Mouse (Mus musculus) CD4-positive, CD25-positive, alpha-beta regulatory T cell, adult 4 months (primary cell): ENCODE data around the gene Gm20388. TPM values are rescaled to one million over a fixed set of nuclear protein-coding genes. Genes with fewer than 3 reads are reported as not detected.

Experiments used
- ATAC-seq: one replicate; pipeline ENCODE4 v1.8.0; 2017
- polyA plus RNA-seq, 2 experiments: library from polyadenylated mRNA; unstranded; fragments of 100-300 nt; shearing (Covaris generic); gene quantifications; one replicate each; pipeline ENCODE4 v1.2.1; 2017

The Gm20388 gene
- polyA plus RNA-seq, 2 experiments from 2014 or later, result 10.7 to 12.8 TPM

DNA sequence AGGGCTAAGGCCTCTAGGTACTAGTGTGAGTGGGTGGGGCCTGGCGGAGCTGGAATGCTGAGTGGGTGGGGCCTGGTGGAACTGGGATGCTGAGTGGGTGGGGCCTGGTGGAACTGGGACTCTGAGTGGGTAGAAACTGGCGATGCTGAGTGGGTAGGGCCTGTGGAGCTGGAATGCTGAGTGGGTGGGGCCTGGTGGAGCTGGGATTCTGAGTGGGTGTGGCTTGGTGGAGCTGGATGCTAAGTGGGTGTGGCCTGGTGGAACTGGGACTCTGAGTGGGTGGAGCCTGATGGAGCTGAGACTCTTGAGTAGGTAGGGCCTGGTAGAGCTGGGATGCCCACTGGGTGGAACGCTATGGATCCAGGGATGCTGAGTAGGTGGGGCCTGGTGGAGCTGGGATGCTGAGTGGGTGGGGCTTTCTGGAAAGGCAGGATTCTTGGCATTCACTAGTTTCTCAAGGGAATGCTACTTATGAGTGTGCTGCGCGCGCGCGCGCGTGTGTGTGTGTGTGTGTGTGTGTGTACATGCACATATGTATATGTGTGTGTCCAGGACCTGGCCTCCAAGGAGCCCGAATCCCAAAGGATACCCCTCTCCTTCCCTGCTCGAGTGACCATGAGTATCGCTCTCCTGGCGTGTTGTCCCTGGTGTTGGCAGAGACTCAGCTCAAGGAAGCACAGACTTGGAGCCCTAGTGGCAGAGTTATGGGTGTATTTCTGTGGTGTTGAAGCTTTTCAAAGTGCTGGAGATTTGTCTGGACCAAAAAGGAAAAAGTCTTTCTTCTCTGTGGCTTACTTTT is 608.3 kb downstream of the Gm20388 start:
- no peak for ATAC-seq

DNA sequence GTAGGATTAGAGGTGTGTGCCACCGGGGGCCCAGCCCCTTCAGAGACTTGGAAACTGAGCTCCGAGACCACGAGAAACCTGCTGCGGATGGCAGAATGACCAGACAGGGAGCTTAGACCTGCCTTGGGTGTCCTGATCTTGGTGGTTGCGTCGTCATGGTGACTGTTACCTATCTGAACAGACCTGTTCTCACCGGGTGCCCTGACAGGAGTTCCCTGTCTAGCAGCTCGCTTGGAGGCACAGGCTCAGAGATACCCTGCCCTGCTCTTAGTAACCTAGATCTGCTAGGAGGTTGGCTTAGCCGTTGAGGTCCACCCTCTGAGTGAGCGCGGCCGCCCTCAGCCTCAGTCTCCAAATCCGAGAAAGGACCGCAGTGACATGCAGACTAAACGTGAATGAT is 609.6 kb downstream of the Gm20388 start:
- ATAC-seq, result no peak

DNA sequence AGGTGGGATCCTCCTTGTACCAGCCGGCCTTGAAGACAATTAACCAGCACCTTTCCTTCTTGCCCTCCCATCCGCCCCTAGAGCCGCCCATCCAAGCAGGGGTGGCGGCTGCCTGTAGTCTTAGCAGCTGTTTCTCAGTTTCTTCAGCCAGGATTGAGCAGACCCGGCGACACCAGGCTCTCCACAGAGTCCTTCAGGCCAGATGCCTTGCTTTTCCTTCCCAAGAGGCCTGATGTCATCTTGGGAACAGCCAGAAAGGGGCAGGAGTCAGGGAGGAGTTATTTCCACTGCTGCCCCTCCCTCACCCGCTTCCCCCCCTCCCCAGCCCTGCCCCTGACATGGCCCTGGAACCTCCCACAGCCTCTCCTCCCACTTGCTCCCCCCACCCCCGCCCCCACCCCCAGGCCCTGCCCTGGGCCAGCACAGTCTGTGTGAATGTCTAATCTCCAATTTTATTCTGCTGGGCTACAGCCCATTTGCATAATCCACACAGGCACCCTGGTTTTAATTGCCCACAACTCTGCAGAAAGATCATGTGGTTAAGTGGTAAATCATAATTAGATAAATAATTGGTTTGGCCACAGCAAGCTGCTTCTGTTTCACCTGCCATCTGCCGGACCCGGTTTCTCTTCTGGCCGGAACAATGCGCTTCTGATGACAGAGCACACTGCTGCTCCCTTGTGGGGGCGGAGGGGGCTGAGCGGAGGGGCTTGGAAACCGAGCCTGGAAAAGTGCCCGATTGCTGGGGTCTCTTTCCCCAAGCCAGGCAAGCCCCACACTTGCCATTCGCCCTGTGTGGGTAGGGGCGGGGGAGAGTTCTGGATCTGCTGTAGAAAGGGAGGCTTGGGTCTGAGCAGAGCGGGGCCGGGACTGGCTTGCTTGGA is 610.3 kb downstream of the Gm20388 start:
- ATAC-seq, result no peak

DNA sequence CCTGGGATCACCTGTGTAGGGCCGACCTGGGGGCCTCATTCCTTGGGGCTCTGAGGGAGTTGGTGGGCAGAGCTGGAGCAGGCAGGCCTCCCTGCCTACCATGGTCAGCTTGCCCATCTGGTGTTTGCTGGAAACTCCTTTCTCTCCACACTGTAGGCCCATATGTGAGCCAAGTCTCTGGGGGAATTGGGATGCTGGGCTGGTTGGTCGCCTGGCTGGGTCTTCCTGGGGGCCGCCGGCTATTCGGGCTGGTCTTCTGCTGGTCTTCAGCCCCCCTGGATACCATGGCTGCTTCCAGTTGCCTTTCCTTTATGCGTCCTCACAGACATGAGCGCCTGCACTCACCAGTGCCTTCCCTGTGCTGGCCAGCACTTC is 610.9 kb downstream of the Gm20388 start:
- no peak for ATAC-seq

DNA sequence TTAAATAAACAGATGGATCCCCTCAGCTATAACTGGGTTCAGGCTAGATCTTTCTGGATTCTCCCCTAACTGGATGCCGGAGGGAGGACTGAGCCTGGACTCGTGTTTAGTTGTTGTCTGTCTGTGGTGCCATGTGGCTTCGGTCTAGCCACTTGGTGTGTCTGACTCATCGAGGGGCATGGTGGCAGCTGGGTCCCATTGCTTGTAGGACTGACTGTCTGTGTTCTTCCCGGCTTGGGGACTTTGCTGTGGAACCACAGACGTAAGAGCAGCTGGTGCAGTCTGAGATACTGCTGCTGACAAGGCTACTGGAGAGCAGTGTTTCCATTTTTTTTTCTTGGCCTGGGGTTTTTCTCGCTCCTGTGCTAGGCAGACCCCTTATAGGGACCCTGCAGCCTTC is 613.0 kb downstream of the Gm20388 start:
- ATAC-seq, result no peak

DNA sequence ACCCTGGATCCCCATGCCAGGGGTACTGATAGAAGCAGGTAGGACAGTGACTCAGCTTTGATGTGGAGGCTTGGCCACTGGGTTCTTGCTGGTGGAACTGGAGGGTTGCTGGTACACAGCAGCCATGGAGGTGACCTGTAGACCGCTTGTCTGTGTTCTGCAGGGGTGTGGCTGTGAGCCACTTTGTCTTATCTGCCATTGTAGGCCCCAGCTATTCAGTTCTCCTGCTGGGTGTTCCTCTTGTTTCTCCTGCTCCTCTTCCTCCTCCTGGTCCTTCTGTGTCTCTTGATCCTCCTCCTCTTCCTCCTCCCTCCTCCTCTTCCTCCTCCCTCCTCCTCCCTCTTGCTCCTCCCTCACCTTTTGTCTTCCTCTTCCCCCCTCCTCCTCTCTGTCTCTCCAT is 614.5 kb downstream of the Gm20388 start:
- ATAC-seq, result no peak

DNA sequence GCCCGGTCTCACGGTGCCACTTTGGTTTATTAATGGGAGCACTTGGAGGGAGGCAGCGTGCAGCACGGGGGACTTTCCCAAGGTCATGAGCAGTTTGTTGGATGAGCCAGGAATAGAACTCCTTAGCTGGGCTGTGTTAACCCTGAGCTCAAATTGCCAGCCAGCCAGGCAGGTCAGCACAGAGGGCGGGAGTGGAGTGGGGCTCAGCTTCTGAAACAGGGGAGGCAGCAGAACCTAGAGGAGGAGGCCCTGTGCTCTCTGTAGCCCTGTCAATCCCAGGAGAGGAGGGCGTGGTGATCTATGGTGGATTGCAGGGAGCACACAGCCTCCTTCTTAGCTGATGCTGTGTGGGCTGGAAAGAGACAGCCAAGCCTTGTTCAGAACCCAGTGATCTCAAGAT is 615.2 kb downstream of the Gm20388 start:
- ATAC-seq, result no peak

DNA sequence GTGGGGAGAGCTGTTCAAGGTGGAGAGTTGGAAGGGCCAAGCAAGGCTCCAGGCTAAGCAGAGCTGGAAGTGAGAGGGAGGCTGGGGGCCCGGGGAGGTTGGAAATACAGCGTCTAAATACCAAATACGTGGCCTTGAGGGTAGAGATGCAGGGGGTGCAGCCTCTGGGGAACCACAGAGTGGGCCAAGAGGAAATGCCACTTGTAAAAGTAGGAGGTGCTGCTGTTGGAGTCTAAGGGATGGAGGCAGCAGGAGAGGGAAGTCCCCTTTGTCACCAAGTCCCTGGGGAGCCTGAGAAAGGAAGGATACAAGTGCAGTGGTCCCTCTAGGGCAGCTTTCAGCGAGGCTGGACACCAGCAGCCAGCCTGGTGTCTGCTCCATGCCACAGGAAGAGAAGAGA is 615.9 kb downstream of the Gm20388 start:
- ATAC-seq, result no peak

DNA sequence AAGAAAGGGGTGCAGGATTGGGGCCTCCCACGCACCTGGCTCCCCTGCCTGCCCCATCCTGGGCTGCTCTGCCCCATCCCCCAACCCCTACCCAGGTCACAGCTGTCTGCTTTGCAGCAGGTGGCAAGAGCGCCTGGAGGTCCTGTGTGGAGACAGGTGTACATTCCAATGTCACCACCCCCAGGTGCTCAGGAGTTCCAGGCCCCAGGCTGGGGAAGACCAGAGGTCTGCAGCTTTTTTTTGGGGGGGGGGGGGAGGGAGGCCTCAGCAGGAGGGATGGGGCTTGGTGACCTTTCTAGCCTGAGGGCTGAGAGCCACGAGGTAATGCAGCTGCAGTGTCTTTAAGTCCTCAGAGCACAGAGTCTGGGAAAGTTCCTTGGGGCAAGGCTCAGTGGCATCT is 617.7 kb downstream of the Gm20388 start:
- ATAC-seq, result no peak

DNA sequence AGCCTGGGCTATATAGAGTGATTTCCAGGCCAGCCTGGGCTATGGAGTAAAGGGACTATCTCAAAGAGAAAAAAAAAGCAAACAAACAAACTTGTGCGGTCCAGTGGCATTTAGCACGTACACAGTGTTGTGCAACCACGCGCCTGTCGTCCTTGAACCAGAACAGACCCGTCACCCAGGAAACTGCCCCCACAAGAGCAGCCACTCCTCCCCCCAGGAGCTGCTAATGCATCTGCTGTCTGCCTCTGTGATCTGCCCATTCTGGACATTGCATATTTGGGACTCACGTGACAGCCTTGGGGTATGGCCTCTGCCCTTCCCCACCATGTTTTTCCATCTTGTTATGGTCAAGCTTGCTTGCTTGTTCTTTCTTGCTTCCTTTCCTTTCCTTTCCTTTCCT is 618.6 kb downstream of the Gm20388 start:
- ATAC-seq, result no peak

DNA sequence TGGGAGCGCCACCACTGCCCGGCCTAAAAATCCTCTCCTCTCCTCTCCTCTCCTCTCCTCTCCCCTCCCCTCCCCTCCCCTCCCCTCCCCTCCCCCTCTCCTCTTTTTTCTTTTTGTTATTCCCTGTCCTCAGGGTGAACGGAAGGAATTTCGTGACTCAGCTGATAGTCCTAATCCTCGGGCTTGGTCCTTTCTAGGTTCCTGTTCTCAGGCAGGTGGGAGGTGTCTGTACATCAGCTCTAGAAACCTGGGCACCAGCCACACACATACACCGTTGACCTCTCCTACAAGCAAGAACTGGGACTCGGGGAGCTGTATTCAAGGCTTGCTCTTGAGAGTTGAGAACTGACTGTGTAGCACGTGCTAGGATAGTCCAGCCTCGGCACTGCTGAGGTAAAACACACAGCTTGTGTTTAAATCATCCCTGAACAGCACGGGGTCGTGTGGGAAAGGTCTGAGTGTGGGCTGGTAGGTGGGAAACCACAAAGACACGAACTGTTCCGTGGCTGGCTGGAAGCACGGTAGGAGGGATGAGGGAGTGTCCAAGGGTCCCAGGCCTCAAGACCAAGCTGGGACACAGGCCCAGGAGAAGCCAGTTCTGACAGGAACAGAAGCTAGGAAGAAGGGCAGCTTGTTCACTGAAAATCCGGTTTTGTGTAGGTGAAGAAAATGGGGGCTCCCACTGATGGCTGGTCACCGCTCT is 620.5 kb downstream of the Gm20388 start:
- ATAC-seq, result no peak

DNA sequence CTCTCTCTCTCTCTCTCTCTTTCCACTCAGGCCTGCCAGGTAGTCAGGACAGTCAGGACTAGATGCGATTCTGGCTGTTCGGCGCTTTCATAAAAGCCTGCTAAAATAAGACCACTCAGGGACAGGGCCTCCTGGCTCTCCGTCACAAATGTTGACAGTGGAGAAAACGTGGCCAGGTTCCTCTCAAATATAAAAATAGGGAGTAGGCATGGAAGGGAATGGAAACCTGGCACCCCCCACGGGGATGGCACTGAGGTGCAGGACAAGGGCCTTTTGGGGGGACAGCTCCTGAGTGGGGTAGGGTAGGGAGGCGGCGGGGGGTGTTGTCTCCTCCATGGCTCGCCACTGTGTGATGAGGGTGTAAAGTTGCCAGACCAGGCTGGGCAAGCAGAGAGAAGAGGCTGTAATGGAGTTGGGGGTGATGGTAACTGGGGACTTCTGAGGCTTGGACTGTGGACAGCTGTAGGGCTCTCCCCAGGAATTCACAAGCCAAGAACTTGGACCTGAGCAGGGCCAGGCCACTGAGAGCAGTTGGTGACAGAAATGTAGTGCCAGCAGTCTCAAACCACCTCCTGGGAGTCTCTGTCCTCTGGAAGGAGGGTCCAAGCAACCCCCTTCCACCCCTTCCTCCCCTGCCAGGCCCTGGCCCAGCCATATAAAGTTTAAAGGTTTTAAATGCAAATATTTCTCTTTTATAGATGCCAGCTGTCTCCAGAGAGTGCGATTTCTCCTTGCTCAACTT is 621.3 kb downstream of the Gm20388 start:
- ATAC-seq, result no peak

DNA sequence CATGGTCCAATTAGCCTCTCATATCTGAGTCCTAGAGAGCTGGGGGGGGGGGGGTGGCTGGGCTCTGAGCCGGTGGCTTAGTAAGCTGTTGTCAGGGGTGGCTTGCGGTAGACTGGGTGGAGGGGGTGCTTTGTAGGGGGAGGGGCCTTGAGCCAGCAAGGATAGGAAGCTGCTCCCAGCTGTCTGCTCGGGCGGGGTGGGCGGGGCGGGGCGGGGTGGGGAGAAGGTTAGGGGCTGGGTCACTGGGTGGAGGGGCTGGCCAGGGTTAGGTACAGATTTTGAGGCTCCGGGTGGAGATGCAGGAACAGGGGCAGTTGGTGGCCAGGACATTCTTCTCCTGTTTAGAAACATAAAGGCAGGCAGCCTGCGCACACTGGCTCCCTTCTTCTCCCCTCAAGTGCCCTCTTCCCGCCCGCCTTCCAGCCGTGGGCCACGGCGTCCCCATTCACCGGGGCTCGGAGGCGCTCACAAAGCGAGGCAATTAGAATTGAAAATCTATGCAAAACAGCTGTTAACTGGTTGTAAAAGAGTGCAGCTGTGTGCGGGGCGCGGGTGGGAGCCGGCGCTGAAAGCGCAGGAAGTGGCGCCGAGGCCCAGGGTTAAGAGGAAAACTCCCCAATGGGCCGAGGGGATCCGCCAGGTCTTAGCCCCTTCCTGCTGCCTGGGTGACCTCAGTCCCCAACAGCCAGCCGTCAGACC is 622.0 kb downstream of the Gm20388 start:
- ATAC-seq, result no peak

DNA sequence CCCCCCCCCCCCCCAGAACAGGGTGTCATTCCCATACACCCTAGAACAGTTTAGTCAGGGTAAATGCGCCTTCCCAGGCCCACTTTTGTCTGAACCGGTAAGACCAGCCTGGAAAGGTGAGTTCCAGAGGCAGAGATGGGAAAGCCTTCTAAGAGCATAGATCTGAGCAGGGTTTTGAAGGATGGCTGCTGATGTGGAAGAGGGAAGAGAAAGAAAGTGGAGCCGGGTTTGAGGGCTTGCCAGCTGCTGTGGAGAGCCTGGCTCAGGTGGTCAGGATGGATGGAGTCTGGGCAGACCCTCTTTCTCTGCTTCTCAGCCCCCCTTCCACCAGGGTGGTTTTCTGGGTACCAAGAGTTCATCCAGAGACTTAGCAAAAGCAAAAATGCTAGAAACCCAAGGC is 622.7 kb downstream of the Gm20388 start:
- ATAC-seq, result no peak

DNA sequence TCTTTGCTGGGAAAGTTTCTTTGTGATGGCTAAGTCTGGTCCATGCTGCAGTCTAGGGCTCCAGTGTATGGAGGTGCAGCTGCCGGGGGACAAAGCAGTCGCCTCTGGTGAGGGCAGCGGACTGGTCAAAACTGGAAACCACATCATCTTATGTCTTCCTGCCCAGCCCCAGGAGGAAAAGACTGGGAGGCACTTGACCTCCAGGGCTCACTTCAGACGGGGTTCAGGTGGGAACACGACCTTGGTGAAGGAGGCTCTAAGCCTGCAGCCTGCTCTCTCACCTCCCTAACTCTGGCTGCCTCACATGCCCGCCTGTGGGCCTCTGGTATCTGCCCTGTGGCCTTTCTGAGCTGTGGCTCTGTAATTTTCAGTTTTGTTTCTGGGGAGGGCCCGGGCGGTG is 623.4 kb downstream of the Gm20388 start:
- no peak for ATAC-seq

DNA sequence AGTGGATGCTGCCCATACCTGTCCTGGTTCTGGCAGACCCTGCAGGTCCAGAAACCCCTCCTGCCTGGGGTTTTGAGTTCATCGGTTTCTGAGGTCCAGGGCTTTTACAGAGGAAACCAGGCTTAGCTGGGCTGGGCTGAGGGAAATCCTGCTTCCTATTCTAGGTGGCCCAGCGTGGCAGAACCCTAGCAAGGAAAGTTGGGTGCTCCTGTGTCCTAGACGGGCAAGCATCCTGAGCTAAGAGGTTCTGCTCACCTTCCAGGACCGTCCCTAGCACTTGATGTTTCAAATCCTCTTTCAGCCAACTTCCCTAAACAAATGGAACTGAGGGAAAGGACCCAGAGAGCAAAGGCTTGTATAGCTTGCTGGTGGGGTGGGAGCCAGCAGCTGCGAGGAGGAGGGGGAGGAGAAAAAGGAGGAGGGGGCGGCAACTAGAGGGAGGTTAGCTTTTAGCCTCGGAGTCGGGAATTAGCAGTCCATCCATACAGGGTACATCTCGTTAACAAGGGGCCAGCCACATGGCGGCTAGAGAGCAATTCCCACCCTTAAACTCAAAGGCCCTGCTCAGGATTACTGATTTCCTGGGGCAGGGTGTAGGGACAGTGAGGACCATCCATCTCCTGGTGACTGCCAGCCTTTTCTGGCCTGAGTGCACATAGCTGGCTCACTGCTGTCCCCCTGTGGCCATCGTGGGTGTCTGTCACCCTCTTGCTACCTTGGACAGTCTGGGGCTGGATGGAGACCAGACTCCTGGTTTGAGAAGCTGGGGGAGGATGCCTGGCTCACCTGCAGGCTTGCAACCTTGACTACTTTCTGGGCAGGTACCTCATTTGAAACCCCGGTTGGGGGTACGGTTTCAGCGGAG is 624.1 kb downstream of the Gm20388 start:
- peak; percentile 18 for ATAC-seq

DNA sequence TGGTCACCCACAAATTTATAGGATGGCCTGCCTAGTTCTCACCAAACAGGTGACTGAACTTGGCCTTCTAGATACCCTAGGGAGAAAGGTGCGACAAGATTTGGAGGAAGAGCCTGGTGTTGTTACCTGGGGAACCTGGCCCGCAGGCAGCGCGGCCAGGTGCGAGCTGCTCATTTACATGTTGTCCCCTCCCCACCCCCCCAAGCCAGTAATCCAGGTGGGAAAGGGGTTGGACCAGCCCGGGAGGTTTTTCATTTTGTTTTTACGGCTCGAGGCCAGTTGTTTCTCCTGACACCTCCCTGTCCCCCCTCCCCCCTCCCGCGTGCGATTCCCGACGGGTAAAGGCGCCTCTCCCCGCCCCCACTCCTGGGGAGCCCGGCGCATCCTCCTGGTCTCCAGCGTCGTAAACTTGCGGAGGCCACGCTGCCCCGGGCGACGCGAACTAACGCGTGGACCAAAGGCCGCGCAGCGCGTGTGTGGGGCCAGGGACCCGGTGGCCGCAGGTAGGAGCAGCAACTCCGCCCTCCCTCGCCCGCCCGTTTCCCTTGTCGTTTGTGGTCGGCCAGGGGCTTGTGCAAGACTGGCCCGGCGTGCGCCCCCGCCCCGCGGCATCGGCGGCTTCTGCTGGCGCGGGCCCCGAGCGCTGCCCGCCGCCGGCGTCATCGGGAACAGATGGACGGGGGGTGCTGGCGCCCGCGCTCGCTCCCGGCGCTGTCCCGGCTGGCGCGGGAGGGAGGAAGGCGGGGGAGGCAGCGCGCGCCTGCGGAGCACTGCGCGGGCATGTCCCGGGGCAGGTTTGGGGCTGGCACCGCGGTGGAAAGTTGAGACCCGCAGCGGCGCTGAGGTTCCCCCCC is 625.0 kb downstream of the Gm20388 start:
- ATAC-seq, result no peak

DNA sequence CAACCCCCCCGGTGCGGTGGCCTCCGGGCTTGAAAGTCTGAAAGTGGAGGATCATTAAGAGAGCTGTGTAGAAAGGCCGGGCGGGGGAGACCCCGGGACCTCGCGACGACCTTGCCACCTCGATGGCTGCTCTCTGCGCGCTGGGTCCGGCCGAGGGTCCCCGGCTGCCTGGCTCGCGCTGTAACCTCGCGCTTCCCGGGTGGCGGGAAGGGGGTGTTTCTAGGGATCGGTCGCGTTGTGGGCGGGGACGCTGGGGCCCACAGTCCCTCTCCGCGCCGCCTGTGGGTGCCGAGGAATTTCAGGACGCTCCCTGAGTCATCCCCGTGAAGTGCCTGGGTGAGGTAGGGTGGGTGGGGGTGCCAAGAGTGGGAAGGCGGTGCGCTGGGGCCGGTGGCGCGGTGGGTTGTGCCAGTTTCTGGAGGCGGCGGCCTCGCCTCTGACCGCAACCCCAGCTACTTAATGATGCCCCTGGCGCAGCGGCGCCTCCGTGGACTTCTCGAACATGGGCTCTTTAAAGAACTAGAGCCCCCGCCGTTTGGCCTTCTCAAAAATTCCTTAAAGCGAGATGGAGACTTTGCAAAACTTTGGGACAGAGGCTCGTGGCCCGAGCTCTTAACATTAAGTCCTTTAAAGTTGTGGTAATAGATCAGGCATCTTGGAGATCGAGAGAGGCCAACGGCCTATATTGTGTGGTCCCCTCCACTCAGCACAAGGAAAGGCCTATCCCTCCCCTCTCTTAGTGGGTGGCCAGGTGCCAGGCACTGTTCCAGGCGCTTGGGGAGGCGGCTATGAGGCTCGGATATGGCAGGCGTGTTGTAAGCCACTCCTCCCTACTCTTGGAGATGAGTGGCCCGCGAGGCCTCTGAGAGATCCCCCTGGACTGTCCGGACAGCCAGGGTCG is 625.9 kb downstream of the Gm20388 start:
- ATAC-seq, result peak; percentile 22
